Mouse (Mus musculus): ENCODE measurements around the gene Grik1.

GRCm38 (mm10) chr16:88290132-88290772, at the start of gene Grik1:
- TF ChIP-seq POLR2A (IDR thresholded peaks at IDR 0.05; ENCODE audit: borderline replicate concordance, extremely low read depth, insufficient read depth, insufficient read length, poor library complexity, severe bottlenecking) (no peak), CTCF (IDR thresholded peaks at IDR 0.05; ENCODE audit: borderline replicate concordance, extremely low read depth, insufficient read depth, insufficient read length) (no peak)

All from brain, embryonic 14.5 days (tissue).